Mouse (Mus musculus) myocyte (in vitro differentiated cells): Measurements from ENCODE around the gene Gpr171.

Experiments
- CEBPB ChIP-seq: IDR thresholded peaks from 2 replicates; pipeline ENCODE4 v1.6.1; 2011; ENCODE audit warnings: mild to moderate bottlenecking, moderate library complexity; ENCODE audit not compliant: poor library complexity, insufficient read depth, severe bottlenecking
- MYOD1 ChIP-seq, 3 experiments: IDR thresholded peaks; one replicate each; pipeline ENCODE4 v1.6.1; 2011; ENCODE audit warnings: control low read depth in 2 of 3, low read depth in 2 of 3, mild to moderate bottlenecking in 2 of 3, moderate library complexity in 1 of 3; ENCODE audit not compliant: insufficient read length in 2 of 3, control insufficient read depth in 1 of 3
- POLR2A ChIP-seq: IDR thresholded peaks from one replicate; pipeline ENCODE4 v1.6.1; 2011; ENCODE audit warnings: low read depth, mild to moderate bottlenecking, control low read depth, moderate library complexity; ENCODE audit not compliant: insufficient read length
- TCF12 ChIP-seq: IDR thresholded peaks from one replicate; pipeline ENCODE4 v1.6.1; 2011; ENCODE audit warnings: mild to moderate bottlenecking, control low read depth; ENCODE audit not compliant: poor library complexity, insufficient read depth, severe bottlenecking

DNA sequence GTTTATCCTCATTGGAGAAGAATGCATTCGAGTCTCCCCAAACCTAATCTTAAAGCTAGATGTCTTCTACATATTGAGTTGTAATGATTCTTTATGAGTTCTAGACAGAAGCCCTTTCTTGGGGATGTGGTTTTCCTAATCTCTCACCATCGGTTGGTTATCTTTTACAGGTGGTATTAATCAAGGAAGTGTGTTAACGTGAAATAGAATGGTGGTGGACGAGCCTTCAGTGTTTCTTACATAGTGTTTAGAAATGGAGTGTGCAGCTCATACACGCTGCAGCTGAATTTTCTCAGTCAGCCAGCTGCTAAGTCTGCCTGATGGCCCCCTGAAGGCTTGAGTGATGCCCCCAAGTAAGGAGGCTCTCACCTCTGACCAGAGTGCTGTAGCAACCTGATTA, 39.5 kb downstream of the Gpr171 start:
- TF ChIP-seq POLR2A, result no peak
- no peak for TF ChIP-seq MYOD1 (IDR thresholded peaks at IDR 0.05; ENCODE audit: control insufficient read depth in 1 of 3, insufficient read length in 2 of 3, low read depth in 2 of 3)
- TF ChIP-seq CEBPB, result no peak
- no peak for TF ChIP-seq TCF12
